Mouse (Mus musculus) urinary bladder, postnatal 36 days (tissue): Measurements from ENCODE around the gene Mfng.
A peak's percentile ranks its signal among the peaks of the same experiment; 100 is the strongest.

Experiments used
- DNase-seq, 2 experiments: peaks; one replicate each; pipeline ENCODE4 v3.0.0; 2022; ENCODE audit warnings: low spot score in 2 of 2, mixed read lengths in 1 of 2

Gene Mfng

GRCm38 (mm10) chr15:78773290-78773729 lies at the start of gene Mfng:
Gene Mfng, minus strand, starts transcription at chr15:78773475.
- peak in 1 of 2 experiments; percentile 65 for DNase-seq

GRCm38 (mm10) chr15:78816074-78816391 lies 42.8 kb upstream of the Mfng start:
- DNase-seq = no peak

GRCm38 (mm10) chr15:78815314-78816073 lies 42.2 kb upstream of the Mfng start:
- no peak for DNase-seq

GRCm38 (mm10) chr15:78813603-78814002 lies 40.3 kb upstream of the Mfng start:
- DNase-seq = no peak

GRCm38 (mm10) chr15:78810146-78810545 lies 36.9 kb upstream of the Mfng start:
- DNase-seq = no peak

- DNase-seq = no peak
Observed at GRCm38 (mm10) chr15:78809739-78810138, 36.5 kb upstream of the Mfng start.

- no peak for DNase-seq
Observed at GRCm38 (mm10) chr15:78808980-78809379, 35.7 kb upstream of the Mfng start.

- DNase-seq = no peak
Observed at GRCm38 (mm10) chr15:78807141-78807540, 33.9 kb upstream of the Mfng start.

- DNase-seq = no peak
Observed at GRCm38 (mm10) chr15:78806614-78807013, 33.3 kb upstream of the Mfng start.

GRCm38 (mm10) chr15:78805351-78805750 lies 32.1 kb upstream of the Mfng start:
- DNase-seq = no peak

GRCm38 (mm10) chr15:78804326-78804725 lies 31.1 kb upstream of the Mfng start:
- DNase-seq = no peak

GRCm38 (mm10) chr15:78803499-78803900 lies 30.2 kb upstream of the Mfng start:
- DNase-seq = no peak

- peak in 1 of 2 experiments; percentile 42 for DNase-seq
Observed at GRCm38 (mm10) chr15:78802776-78803391, 29.6 kb upstream of the Mfng start, which contains the start of gene Card10. Gene Card10, minus strand, starts transcription at chr15:78803042.

- DNase-seq = no peak
Observed at GRCm38 (mm10) chr15:78801971-78802741, 28.9 kb upstream of the Mfng start.

- no peak for DNase-seq
Observed at GRCm38 (mm10) chr15:78801571-78801970, 28.3 kb upstream of the Mfng start.

GRCm38 (mm10) chr15:78799029-78799428 lies 25.8 kb upstream of the Mfng start:
- no peak for DNase-seq

GRCm38 (mm10) chr15:78797060-78797329 lies 23.7 kb upstream of the Mfng start:
- no peak for DNase-seq

GRCm38 (mm10) chr15:78796196-78797059 lies 23.2 kb upstream of the Mfng start:
- no peak for DNase-seq

- no peak for DNase-seq
Observed at GRCm38 (mm10) chr15:78790990-78791389, 17.7 kb upstream of the Mfng start.

- no peak for DNase-seq
Observed at GRCm38 (mm10) chr15:78790451-78790850, 17.2 kb upstream of the Mfng start.

GRCm38 (mm10) chr15:78789721-78790323 lies 16.5 kb upstream of the Mfng start:
- DNase-seq = no peak
